Mouse (Mus musculus) liver, adult (tissue): ENCODE data around the gene Dpm2.

Experiments used
- GATA4 ChIP-seq: IDR thresholded peaks from 2 replicates; pipeline ENCODE4 v1.6.1; 2014; ENCODE audit warnings: mild to moderate bottlenecking, low read length; ENCODE audit not compliant: insufficient replicate concordance

Gene Dpm2

DNA sequence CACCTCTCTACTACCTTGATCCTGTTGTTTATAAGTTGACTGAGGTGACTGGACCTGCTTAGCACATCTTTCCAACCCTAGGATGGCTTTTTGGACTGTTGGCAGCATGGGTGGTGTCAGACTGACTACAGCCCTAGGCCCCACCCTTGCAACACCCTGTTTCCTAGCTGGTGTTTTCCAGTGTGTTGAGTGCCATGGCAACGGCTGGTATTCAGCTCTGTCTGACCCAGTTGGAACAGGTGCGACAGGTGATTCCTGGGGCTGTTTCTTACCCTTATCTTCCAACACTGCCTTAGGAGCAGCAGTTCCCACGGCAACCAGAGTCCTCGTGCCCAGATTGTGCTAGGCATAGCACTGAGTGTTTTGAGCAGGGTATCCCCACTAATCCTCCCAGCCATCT, 32.2 kb upstream of the Dpm2 start:
- no peak for TF ChIP-seq GATA4

- no peak for TF ChIP-seq GATA4
Observed at GRCm38 (mm10) chr2:32539452-32539981, 31.1 kb upstream of the Dpm2 start.

DNA sequence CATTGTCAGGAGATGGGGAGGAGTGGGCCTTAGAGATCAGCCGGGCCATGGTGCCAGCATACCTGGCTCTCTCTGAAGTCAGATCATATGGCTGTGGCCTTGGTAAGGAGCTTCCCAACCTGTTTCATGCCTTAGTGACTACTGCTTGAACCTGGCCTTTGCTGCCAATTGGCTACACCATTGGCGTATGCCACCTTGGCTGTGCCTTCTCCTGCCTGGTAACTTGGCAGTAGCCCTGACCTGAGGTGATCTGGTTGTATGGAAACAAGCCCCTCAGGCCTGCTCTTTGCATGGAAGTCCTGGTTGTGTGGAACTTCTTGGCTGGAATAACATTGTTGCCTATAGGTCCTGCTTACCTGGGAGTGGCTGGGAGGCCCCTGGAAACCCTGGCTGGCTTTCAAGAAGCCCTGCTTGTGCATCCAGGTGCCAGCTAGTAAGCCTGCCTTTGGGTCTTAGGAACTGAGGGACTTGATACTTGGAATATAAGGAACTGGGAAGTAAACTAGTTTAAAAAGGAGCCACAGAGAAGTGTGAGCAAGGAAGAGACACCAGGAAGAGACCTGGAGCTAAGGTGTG, 29.2 kb upstream of the Dpm2 start:
- no peak for TF ChIP-seq GATA4

DNA sequence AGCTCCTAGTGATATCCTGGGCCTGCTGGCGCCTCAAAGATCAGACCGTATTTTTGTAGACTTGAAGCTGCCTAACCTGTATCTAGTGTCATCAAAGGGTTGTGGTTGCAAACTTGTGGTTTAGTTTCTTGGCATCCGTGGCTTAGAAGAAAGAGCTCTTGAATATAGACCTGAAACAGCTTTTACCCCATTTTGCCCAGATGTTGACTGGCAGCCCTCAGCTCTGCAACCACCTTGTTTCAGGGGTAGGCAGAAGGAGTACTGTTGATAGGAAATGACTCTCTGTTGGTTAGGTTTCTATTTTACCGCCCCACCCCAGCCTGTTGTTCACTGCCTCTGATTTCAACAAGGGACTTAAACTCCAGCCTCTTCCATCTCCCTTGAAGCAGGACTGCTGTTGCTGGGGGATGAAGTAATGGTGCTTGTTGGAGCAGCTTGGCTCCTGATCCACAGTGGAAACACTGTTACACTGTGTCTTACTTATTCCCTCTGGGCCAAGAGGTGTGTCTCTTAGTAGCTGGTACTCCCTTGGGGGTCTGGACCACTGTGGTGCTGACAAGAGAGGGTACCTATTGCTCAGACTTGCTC, 28.6 kb upstream of the Dpm2 start:
- no peak for TF ChIP-seq GATA4

DNA sequence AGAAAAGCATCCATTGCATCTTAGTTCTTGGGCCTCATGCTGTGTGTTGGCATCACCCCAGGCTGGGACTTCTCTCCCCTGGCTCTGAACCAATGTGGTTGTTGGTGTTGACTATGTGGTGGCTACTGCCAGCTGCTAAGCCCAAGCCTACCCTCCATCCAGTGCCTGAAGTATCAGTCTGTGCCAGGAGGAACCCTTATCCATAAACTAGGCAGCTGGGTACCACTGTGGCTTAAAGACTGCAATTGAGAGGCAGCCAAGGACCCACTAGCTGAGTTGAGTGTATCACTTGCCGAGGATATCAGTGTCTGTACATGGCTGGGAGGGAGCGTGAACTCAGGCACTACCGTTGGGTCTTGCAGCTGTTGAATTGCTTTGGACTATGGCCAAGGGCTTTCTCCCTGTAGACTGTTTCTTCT, 27.6 kb upstream of the Dpm2 start:
- TF ChIP-seq GATA4, result no peak

- TF ChIP-seq GATA4, result no peak
Observed at GRCm38 (mm10) chr2:32546951-32547350, 23.7 kb upstream of the Dpm2 start.

- no peak for TF ChIP-seq GATA4
Observed at GRCm38 (mm10) chr2:32547380-32547779, 23.3 kb upstream of the Dpm2 start.

GRCm38 (mm10) chr2:32547964-32548739, 22.5 kb upstream of the Dpm2 start:
- TF ChIP-seq GATA4, result no peak

DNA sequence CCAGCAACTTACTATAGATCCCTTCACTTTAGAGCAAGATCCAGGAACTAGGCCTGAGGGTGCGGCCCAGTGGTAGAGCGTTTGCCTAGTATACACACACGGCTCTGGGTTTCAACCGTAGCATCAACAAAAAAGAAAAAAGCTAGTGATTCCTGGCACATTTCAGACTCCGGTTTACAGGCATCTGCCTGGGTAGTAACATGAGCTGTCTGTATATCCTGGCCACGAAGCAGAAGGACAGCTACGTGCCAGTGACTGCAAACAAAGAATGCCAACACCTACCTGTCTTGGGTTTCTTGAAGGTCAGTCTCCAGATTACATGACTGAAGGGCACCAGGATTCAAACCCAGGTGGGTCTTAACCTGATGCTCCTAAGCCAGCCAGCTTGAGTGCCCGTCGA, 21.5 kb upstream of the Dpm2 start:
- TF ChIP-seq GATA4, result no peak

GRCm38 (mm10) chr2:32549764-32550163, 20.9 kb upstream of the Dpm2 start:
- no peak for TF ChIP-seq GATA4

DNA sequence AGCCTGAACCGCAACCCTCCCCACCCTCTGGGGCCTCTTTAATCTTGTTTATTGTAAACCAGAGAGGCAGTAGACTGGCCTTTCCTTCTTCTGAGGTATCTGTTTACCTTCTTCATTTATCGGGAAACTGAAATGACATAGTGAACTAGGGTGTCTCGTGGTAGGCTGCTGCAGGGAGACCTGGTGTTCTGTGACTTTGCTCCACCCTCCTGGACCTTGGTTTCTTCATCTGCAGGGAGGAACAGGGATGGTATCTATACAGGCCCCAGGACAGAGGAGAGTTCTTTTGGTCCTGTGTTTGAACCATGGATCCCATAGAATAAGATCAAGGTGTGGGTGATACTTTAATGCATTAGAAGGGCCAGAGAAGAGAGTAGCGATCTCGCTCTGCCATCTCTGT, 19.4 kb upstream of the Dpm2 start:
- TF ChIP-seq GATA4, result no peak

- TF ChIP-seq GATA4, result no peak
Observed at GRCm38 (mm10) chr2:32553592-32554148, 17.0 kb upstream of the Dpm2 start.

DNA sequence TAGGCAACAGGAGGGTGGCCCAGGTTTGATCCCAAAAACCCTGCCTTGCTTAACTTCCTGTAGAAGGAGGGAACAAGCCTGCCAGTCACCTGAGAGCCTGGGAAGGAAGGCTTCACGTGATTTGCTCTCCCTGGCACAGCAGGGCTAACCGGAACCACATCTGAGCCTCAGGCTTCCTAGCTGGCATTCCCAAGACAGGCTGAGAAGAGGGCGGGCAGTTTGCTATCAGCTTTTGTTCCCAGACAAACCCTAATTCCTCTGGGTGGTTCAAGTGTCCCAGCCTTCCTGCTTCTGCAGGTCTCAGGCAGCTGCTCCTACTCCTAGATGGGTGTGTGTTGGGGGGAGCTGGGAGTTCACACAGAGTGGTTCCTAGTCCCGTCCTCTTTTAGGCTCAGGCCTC, 15.2 kb upstream of the Dpm2 start:
- TF ChIP-seq GATA4, result no peak

DNA sequence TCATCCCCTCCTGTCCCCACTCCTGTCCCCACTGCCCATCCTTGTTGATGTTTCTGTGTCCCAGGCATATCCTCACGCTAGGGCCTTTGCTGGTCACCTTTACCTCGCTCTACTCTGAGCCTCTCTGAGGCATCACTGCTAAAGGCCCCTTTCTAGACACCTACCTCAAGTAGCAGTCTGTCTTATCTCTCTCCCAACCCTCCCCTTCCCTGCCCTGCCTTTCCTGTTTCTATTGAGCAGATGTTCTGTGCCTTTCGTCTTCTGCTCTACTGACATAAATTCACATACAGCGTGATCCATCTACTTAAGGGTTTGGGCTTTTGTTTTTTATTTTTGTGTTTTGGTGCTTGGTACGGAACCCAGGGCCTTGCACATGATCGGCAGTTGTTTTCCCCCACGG, 14.6 kb upstream of the Dpm2 start:
- no peak for TF ChIP-seq GATA4

DNA sequence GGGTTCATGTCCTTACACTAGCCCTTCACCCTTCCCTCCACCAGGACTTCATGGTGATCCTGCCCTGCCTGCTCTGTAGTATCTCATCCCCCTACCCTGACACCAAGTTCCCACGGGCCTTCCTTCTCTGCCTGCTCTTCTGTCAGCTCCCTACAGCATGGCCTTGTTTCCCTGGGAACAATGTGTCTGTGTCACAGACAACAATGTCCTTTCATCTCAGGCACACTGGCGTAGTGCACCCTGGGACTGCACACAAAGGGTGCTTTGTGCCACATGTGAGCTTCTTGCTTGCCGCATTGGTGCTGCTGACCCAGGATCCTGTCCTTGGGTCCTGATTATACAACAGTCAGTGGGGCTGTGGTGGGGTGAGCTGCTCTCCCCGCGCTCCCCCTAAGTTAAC, 11.1 kb upstream of the Dpm2 start:
- TF ChIP-seq GATA4, result no peak

- TF ChIP-seq GATA4, result no peak
Observed at GRCm38 (mm10) chr2:32566536-32567063, 4.1 kb upstream of the Dpm2 start.

DNA sequence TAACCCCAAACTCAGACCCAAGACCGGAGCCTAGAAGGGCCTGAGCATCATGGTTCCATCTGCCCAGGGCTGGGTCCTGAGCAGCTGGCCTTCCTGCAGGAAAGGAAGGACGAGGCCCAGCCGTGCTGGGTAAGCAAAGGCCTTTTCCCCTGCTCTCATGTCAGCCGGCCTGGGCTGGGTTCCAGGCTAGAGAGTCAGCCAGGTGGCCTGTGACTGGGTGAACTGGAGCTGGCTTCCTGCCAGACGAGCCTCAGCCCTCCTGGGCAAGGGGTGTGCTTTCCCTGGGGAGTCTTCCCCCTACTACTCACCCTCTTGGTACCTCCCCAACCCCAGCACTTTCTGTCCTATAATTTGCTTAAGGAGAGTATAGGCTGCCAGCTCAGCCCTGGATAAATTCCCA, 2.5 kb upstream of the Dpm2 start:
- TF ChIP-seq GATA4, result no peak
